ENCODE assay signal across 12 mouse cellular contexts in the genomic region with DNA sequence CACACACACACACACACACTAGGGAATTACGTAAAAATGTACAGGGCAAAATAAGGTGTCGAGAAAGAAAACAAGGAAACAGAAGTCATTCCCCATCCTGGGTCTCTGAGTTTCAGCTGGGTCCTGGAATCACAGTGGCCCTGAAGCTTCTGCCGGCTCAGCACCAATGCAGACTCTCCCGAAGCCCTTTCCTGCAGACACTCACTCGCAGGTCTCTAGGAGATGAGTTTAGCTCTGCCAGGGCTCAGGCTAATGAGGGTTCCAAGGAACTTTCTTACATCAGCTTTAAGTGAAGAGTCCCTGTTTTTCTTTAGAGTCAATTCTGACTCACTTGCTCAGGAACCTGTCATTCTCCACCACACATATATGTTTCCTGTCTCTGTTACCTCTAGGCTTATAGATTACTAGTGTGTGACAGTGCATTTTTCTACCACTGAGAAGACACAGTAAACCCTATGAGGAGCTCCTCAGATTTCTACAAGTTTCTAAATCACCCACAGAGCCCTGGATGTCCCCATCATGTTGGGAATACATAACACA.
DNase-seq lines count a peak whose midpoint lies in the region; ATAC-seq and TF ChIP-seq lines count a peak whose summit lies in the region.
"Had no signal": no experiment of that assay in that cellular context is flagged by ENCODE, and none has a peak within 500 bp of the region (broad histone marks: within the 10 kb centered on the region; RNA-seq: fewer than 3 reads in every experiment).

No protein-coding gene starts in this region.

- H3K27ac ChIP-seq in heart, embryonic 16.5 days (ENCODE audit: low read length) = peak overlapping the region; percentile 24
- H3K27ac ChIP-seq in midbrain, embryonic 11.5 days (ENCODE audit: low read depth, low read length) = no peak overlapping the region
- H3K27ac ChIP-seq in midbrain, embryonic 16.5 days (ENCODE audit: low read length) = no peak overlapping the region
- peak overlapping the region; percentile 34; the same call in 1 of the 2 replicates for H3K27ac ChIP-seq in limb, embryonic 15.5 days
- peak overlapping the region; percentile 49 for H3K27ac ChIP-seq in stomach, postnatal 0 days (replicated peaks)
- H3K27ac ChIP-seq: midbrain, embryonic 12.5 days had no signal

- no peak overlapping the region for H3K9ac ChIP-seq in heart, embryonic 16.5 days (ENCODE audit: low read length)
- H3K9ac ChIP-seq in midbrain, embryonic 11.5 days (ENCODE audit: low read length) = no peak overlapping the region
- no peak overlapping the region for H3K9ac ChIP-seq in midbrain, embryonic 16.5 days (ENCODE audit: low read depth, low read length)
- H3K9ac ChIP-seq in limb, embryonic 15.5 days = no peak overlapping the region
- no peak overlapping the region for H3K9ac ChIP-seq in stomach, postnatal 0 days (ENCODE audit: low read length)
- H3K9ac ChIP-seq: midbrain, embryonic 12.5 days had no signal

- H3K4me3 ChIP-seq in heart, embryonic 16.5 days (ENCODE audit: low read length) = no peak overlapping the region
- H3K4me3 ChIP-seq in midbrain, embryonic 11.5 days (ENCODE audit: low read depth, low read length) = no peak overlapping the region
- no peak overlapping the region for H3K4me3 ChIP-seq in midbrain, embryonic 16.5 days (ENCODE audit: low read depth, low read length)
- no peak overlapping the region for H3K4me3 ChIP-seq in limb, embryonic 15.5 days
- no peak overlapping the region for H3K4me3 ChIP-seq in stomach, postnatal 0 days (ENCODE audit: low read depth, low read length)
- H3K4me3 ChIP-seq: midbrain, embryonic 12.5 days had no signal

- H3K9me3 ChIP-seq in heart, embryonic 16.5 days (replicated peaks; ENCODE audit: control insufficient read depth, low read length) = no peaks in the 10 kb centered on the region
- no peaks in the 10 kb centered on the region for H3K9me3 ChIP-seq in midbrain, embryonic 11.5 days (ENCODE audit: control insufficient read depth, low read length)
- no peaks in the 10 kb centered on the region for H3K9me3 ChIP-seq in midbrain, embryonic 16.5 days (replicated peaks; ENCODE audit: control insufficient read depth, low read length, poor library complexity, severe bottlenecking)
- H3K9me3 ChIP-seq in limb, embryonic 15.5 days = no peaks in the 10 kb centered on the region
- no peaks in the 10 kb centered on the region for H3K9me3 ChIP-seq in stomach, postnatal 0 days (ENCODE audit: control insufficient read depth, low read length)
- H3K9me3 ChIP-seq: midbrain, embryonic 12.5 days had no signal

- peaks cover 51% of the 10 kb centered on the region for H3K4me1 ChIP-seq in heart, embryonic 16.5 days (ENCODE audit: control insufficient read depth, insufficient read depth, low read length)
- no peaks in the 10 kb centered on the region for H3K4me1 ChIP-seq in midbrain, embryonic 11.5 days (ENCODE audit: control insufficient read depth, insufficient read depth, low read length)
- no peaks in the 10 kb centered on the region for H3K4me1 ChIP-seq in midbrain, embryonic 16.5 days (ENCODE audit: control insufficient read depth, insufficient read depth, low read length)
- H3K4me1 ChIP-seq in limb, embryonic 15.5 days = peaks cover 29% of the 10 kb centered on the region
- peaks cover 11% of the 10 kb centered on the region for H3K4me1 ChIP-seq in stomach, postnatal 0 days (replicated peaks; ENCODE audit: control insufficient read depth, insufficient read depth)
- H3K4me1 ChIP-seq: midbrain, embryonic 12.5 days had no signal

- H3K4me2 ChIP-seq in heart, embryonic 16.5 days (ENCODE audit: low read depth, low read length) = no peak overlapping the region
- H3K4me2 ChIP-seq in midbrain, embryonic 11.5 days = no peak overlapping the region
- no peak overlapping the region for H3K4me2 ChIP-seq in midbrain, embryonic 16.5 days (ENCODE audit: low read length)
- no peak overlapping the region for H3K4me2 ChIP-seq in limb, embryonic 15.5 days
- no peak overlapping the region for H3K4me2 ChIP-seq in stomach, postnatal 0 days (replicated peaks; ENCODE audit: low read depth)
- H3K4me2 ChIP-seq: midbrain, embryonic 12.5 days had no signal

- DNase-seq in heart, adult 11 months = no peak
- DNase-seq in midbrain, embryonic 11.5 days (ENCODE audit: low spot score, missing footprints) = peak; percentile 35
- DNase-seq in stomach, postnatal 0 days (ENCODE audit: low spot score) = no peak
- no peak for DNase-seq in layer of hippocampus, adult 18-20 months (ENCODE audit: low spot score in 2 of 2)
- DNase-seq in spleen, postnatal 36 days (ENCODE audit: low spot score in 2 of 2) = no peak
- DNase-seq: adrenal gland, postnatal 25 days; thymus, postnatal 4 days had no signal

- no peaks in the 10 kb centered on the region for H3K27me3 ChIP-seq in heart, embryonic 16.5 days (ENCODE audit: control insufficient read depth, insufficient read depth, low read length)
- no peaks in the 10 kb centered on the region for H3K27me3 ChIP-seq in midbrain, embryonic 11.5 days (ENCODE audit: control insufficient read depth, insufficient read depth, low read length)
- no peaks in the 10 kb centered on the region for H3K27me3 ChIP-seq in midbrain, embryonic 16.5 days (ENCODE audit: control insufficient read depth, insufficient read depth, low read depth, low read length)
- H3K27me3 ChIP-seq in limb, embryonic 15.5 days = no peaks in the 10 kb centered on the region
- H3K27me3 ChIP-seq in stomach, postnatal 0 days (ENCODE audit: control insufficient read depth, insufficient read depth, low read length) = no peaks in the 10 kb centered on the region
- H3K27me3 ChIP-seq: midbrain, embryonic 12.5 days had no signal

- TF ChIP-seq EP300 in stomach, postnatal 0 days (optimal IDR thresholded peaks at IDR 0.05) = no peak

- no peak for TF ChIP-seq CTCF in stomach, postnatal 0 days (IDR thresholded peaks at IDR 0.05; ENCODE audit: low read depth)

- WGBS in heart, embryonic 16.5 days = 49% methylated on average over 5 of the region's 5 CpGs
- WGBS in midbrain, embryonic 11.5 days = 90% methylated on average over 5 of the region's 5 CpGs
- WGBS in midbrain, embryonic 16.5 days = 80% methylated on average over 5 of the region's 5 CpGs
- WGBS in limb, embryonic 15.5 days = 62% methylated on average over 5 of the region's 5 CpGs
- 59% methylated on average over 5 of the region's 5 CpGs for WGBS in stomach, postnatal 0 days

- ATAC-seq in heart, embryonic 16.5 days (replicated peaks; ENCODE audit: extremely low read depth, insufficient read depth, low FRiP score) = no peak
- ATAC-seq in midbrain, embryonic 11.5 days (ENCODE audit: low FRiP score) = no peak
- no peak for ATAC-seq in midbrain, embryonic 16.5 days
- ATAC-seq in limb, embryonic 15.5 days (ENCODE audit: insufficient number of reproducible peaks, low FRiP score, low TSS enrichment, low read depth) = no peak
- no peak for ATAC-seq in stomach, postnatal 0 days (ENCODE audit: low FRiP score, low TSS enrichment)
- ATAC-seq: activated CD4-positive, CD25-positive, alpha-beta regulatory T cell, adult 4 months had no signal

- H3K36me3 ChIP-seq in heart, embryonic 16.5 days (ENCODE audit: control insufficient read depth, insufficient read depth) = 0 out of 2 replicates have a peak, but pooled peaks cover 4% of the 10 kb centered on the region
- no peaks in the 10 kb centered on the region for H3K36me3 ChIP-seq in midbrain, embryonic 11.5 days (ENCODE audit: control insufficient read depth, insufficient read depth, low read length)
- no peaks in the 10 kb centered on the region for H3K36me3 ChIP-seq in midbrain, embryonic 16.5 days (ENCODE audit: control insufficient read depth, insufficient read depth, low read length)
- H3K36me3 ChIP-seq in limb, embryonic 15.5 days = 0 out of 2 replicates have a peak, but pooled peaks cover 6% of the 10 kb centered on the region
- no peaks in the 10 kb centered on the region for H3K36me3 ChIP-seq in stomach, postnatal 0 days (ENCODE audit: control insufficient read depth, insufficient read depth, low read length)
- H3K36me3 ChIP-seq: midbrain, embryonic 12.5 days had no signal

Comparison
In these comparisons a context has a peak if more than half of its experiments do, and no peak if none do; other contexts are left out.
1. H3K27ac ChIP-seq: peak in heart, embryonic 16.5 days (single experiment), limb, embryonic 15.5 days (single experiment) and stomach, postnatal 0 days (single experiment); none in midbrain, embryonic 11.5 days (single experiment) and midbrain, embryonic 16.5 days (single experiment).